Mouse (Mus musculus): ENCODE results near the gene Strbp. TPM values are rescaled to one million over a fixed set of nuclear protein-coding genes. Genes with fewer than 3 reads are reported as not detected.

Gene Strbp
- polyA plus RNA-seq, 1 experiment = 4.8 TPM

GRCm38 (mm10) chr2:37723501-37724090, 19.9 kb upstream of the Strbp start:
- 90% methylated on average over 11 of the region's 11 CpGs for WGBS
- Histone ChIP-seq H3K36me3 (ENCODE audit: control insufficient read depth, insufficient read depth, low read length) (no peaks in the 10 kb centered on the region), H3K4me3 (ENCODE audit: extremely low read depth, insufficient read depth, insufficient read length) (no peak overlapping the region), H3K27me3 (ENCODE audit: control insufficient read depth, insufficient read depth, low read length) (no peaks in the 10 kb centered on the region), H3K4me1 (ENCODE audit: control insufficient read depth, insufficient read depth, insufficient read length) (no peaks in the 10 kb centered on the region), H3K27ac (ENCODE audit: insufficient read depth, low read length) (no peak overlapping the region)
- TF ChIP-seq POLR2A (IDR thresholded peaks at IDR 0.05; ENCODE audit: low read depth, low read length) (no peak), CTCF (IDR thresholded peaks at IDR 0.05; ENCODE audit: extremely low read depth, insufficient read depth, insufficient read length, insufficient replicate concordance) (no peak)
- no peak for DNase-seq (ENCODE audit: low read depth in 1 of 2, low spot score in 2 of 2)

GRCm38 (mm10) chr2:37722674-37723465, 19.2 kb upstream of the Strbp start:
- TF ChIP-seq POLR2A (IDR thresholded peaks at IDR 0.05; ENCODE audit: low read depth, low read length) (no peak), CTCF (IDR thresholded peaks at IDR 0.05; ENCODE audit: extremely low read depth, insufficient read depth, insufficient read length, insufficient replicate concordance) (no peak)
- no peaks in the 10 kb centered on the region for H3K27me3 ChIP-seq (ENCODE audit: control insufficient read depth, insufficient read depth, low read length)
- H3K36me3 ChIP-seq (ENCODE audit: control insufficient read depth, insufficient read depth, low read length) = no peaks in the 10 kb centered on the region
- DNase-seq (ENCODE audit: low read depth in 1 of 2, low spot score in 2 of 2) = no peak
- no peak overlapping the region for H3K27ac ChIP-seq (ENCODE audit: insufficient read depth, low read length)
- no peaks in the 10 kb centered on the region for H3K4me1 ChIP-seq (ENCODE audit: control insufficient read depth, insufficient read depth, insufficient read length)
- 79% methylated on average over 14 of the region's 14 CpGs for WGBS
- no peak overlapping the region for H3K4me3 ChIP-seq (ENCODE audit: extremely low read depth, insufficient read depth, insufficient read length)

- 72% methylated on average over 6 of the region's 6 CpGs for WGBS
These were observed 12.6 kb upstream of the Strbp start for GRCm38 (mm10) chr2:37716266-37716665.

GRCm38 (mm10) chr2:37715364-37715763, 11.7 kb upstream of the Strbp start:
- DNase-seq (ENCODE audit: low read depth in 1 of 2, low spot score in 2 of 2) = peak in 1 of 2 experiments; percentile 16
- Histone ChIP-seq H3K4me1 (ENCODE audit: control insufficient read depth, insufficient read depth, insufficient read length) (peaks cover 4% of the 10 kb centered on the region; the same call in 1 of the 2 replicates), H3K4me3 (ENCODE audit: extremely low read depth, insufficient read depth, insufficient read length) (no peak overlapping the region), H3K36me3 (ENCODE audit: control insufficient read depth, insufficient read depth, low read length) (no peaks in the 10 kb centered on the region), H3K27ac (ENCODE audit: insufficient read depth, low read length) (no peak overlapping the region), H3K27me3 (ENCODE audit: control insufficient read depth, insufficient read depth, low read length) (no peaks in the 10 kb centered on the region)
- TF ChIP-seq CTCF (IDR thresholded peaks at IDR 0.05; ENCODE audit: extremely low read depth, insufficient read depth, insufficient read length, insufficient replicate concordance) (no peak), POLR2A (IDR thresholded peaks at IDR 0.05; ENCODE audit: low read depth, low read length) (no peak)
- 21% methylated on average over 3 of the region's 3 CpGs for WGBS

More at GRCm38 (mm10) chr2:37716266-37716665, 12.6 kb upstream of the Strbp start:
- Histone ChIP-seq H3K27ac (ENCODE audit: insufficient read depth, low read length) (no peak overlapping the region), H3K4me3 (ENCODE audit: extremely low read depth, insufficient read depth, insufficient read length) (no peak overlapping the region), H3K27me3 (ENCODE audit: control insufficient read depth, insufficient read depth, low read length) (no peaks in the 10 kb centered on the region), H3K36me3 (ENCODE audit: control insufficient read depth, insufficient read depth, low read length) (no peaks in the 10 kb centered on the region), H3K4me1 (ENCODE audit: control insufficient read depth, insufficient read depth, insufficient read length) (peaks cover 4% of the 10 kb centered on the region; the same call in 1 of the 2 replicates)
- TF ChIP-seq CTCF (IDR thresholded peaks at IDR 0.05; ENCODE audit: extremely low read depth, insufficient read depth, insufficient read length, insufficient replicate concordance) = no peak
- no peak for TF ChIP-seq POLR2A (IDR thresholded peaks at IDR 0.05; ENCODE audit: low read depth, low read length)
- peak in 1 of 2 experiments; percentile 54 for DNase-seq (ENCODE audit: low read depth in 1 of 2, low spot score in 2 of 2)

DNA sequence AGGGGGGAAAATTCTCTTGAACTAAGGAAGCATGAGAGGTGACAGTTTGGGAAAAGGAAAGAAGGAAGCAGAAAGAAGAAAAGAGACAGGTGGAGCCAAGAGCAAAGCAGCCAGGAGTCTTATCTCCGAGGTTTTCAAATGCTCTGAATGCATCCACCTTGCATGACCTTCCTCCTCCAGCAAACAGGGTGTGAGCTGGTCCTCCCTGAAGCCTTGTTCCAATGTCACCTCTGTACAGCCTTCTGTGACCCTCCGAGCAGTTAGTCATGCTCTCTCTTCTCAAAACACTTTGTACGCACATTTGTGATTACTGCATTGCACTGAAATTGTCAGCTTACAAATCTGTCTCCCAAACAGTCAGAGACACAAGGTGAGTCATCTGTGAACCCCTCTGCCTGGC, 9.4 kb upstream of the Strbp start:
- TF ChIP-seq POLR2A (IDR thresholded peaks at IDR 0.05; ENCODE audit: low read depth, low read length) (no peak), CTCF (IDR thresholded peaks at IDR 0.05; ENCODE audit: extremely low read depth, insufficient read depth, insufficient read length, insufficient replicate concordance) (no peak)
- DNase-seq (ENCODE audit: low read depth in 1 of 2, low spot score in 2 of 2) = no peak
- no peaks in the 10 kb centered on the region for H3K27me3 ChIP-seq (ENCODE audit: control insufficient read depth, insufficient read depth, low read length)
- WGBS = 93% methylated on average over 3 of the region's 3 CpGs
- no peak overlapping the region for H3K4me3 ChIP-seq (ENCODE audit: extremely low read depth, insufficient read depth, insufficient read length)
- peaks cover 4% of the 10 kb centered on the region; the same call in 1 of the 2 replicates for H3K4me1 ChIP-seq (ENCODE audit: control insufficient read depth, insufficient read depth, insufficient read length)
- no peak overlapping the region for H3K27ac ChIP-seq (ENCODE audit: insufficient read depth, low read length)
- no peaks in the 10 kb centered on the region for H3K36me3 ChIP-seq (ENCODE audit: control insufficient read depth, insufficient read depth, low read length)

GRCm38 (mm10) chr2:37708835-37709234, 5.2 kb upstream of the Strbp start:
- no peaks in the 10 kb centered on the region for H3K4me1 ChIP-seq (ENCODE audit: control insufficient read depth, insufficient read depth, insufficient read length)
- no peak overlapping the region for H3K4me3 ChIP-seq (ENCODE audit: extremely low read depth, insufficient read depth, insufficient read length)
- DNase-seq (ENCODE audit: low read depth in 1 of 2, low spot score in 2 of 2) = no peak
- no peaks in the 10 kb centered on the region for H3K27me3 ChIP-seq (ENCODE audit: control insufficient read depth, insufficient read depth, low read length)
- TF ChIP-seq POLR2A (IDR thresholded peaks at IDR 0.05; ENCODE audit: low read depth, low read length) = no peak
- no peak for TF ChIP-seq CTCF (IDR thresholded peaks at IDR 0.05; ENCODE audit: extremely low read depth, insufficient read depth, insufficient read length, insufficient replicate concordance)
- H3K36me3 ChIP-seq (ENCODE audit: control insufficient read depth, insufficient read depth, low read length) = no peaks in the 10 kb centered on the region
- no peak overlapping the region for H3K27ac ChIP-seq (ENCODE audit: insufficient read depth, low read length)
- WGBS = 92% methylated on average over 3 of the region's 3 CpGs
